Mouse (Mus musculus): ENCODE results near the gene Nme6.
A peak's percentile ranks its signal among the peaks of the same experiment; 100 is the strongest.

Nme6 gene

GRCm38 (mm10) chr9:109874797-109875691, 42.5 kb downstream of the Nme6 start, which contains the start of gene Cdc25a:
Gene Cdc25a (plus strand): TSS chr9:109875579.
- DNase-seq (ENCODE audit: low read depth, low spot score) = peak; percentile 99

GRCm38 (mm10) chr9:109875695-109876601, 43.4 kb downstream of the Nme6 start:
- DNase-seq (ENCODE audit: low read depth, low spot score) = no peak

- DNase-seq (ENCODE audit: low read depth, low spot score) = no peak
These were observed 44.2 kb downstream of the Nme6 start for GRCm38 (mm10) chr9:109876756-109877155.

GRCm38 (mm10) chr9:109877666-109878065, 45.1 kb downstream of the Nme6 start:
- DNase-seq (ENCODE audit: low read depth, low spot score) = no peak

- no peak for DNase-seq (ENCODE audit: low read depth, low spot score)
These were observed 46.8 kb downstream of the Nme6 start for GRCm38 (mm10) chr9:109879305-109879704.

- no peak for DNase-seq (ENCODE audit: low read depth, low spot score)
These were observed 53.7 kb downstream of the Nme6 start for GRCm38 (mm10) chr9:109886259-109886658.

GRCm38 (mm10) chr9:109887321-109887720, 54.8 kb downstream of the Nme6 start:
- no peak for DNase-seq (ENCODE audit: low read depth, low spot score)

GRCm38 (mm10) chr9:109891501-109891900, 59.0 kb downstream of the Nme6 start:
- no peak for DNase-seq (ENCODE audit: low read depth, low spot score)

All from embryo, embryonic 11.5 days (tissue).